Mouse (Mus musculus): Measurements from ENCODE around the gene Gnai2.
A peak's percentile ranks its signal among the peaks of the same experiment; 100 is the strongest.

Gene Gnai2

GRCm38 (mm10) chr9:107635279-107636028 is at the start of gene Gnai2:
Gene Gnai2, minus strand, starts transcription at chr9:107635367.
- DNase-seq: peak; percentile 95

GRCm38 (mm10) chr9:107682405-107682804 is 47.2 kb upstream of the Gnai2 start:
- DNase-seq: no peak

GRCm38 (mm10) chr9:107679501-107679900 is 44.3 kb upstream of the Gnai2 start, which contains the start of gene Gnat1:
Gene Gnat1, minus strand, starts transcription at chr9:107679712.
- DNase-seq: no peak

- no peak for DNase-seq
Observed at GRCm38 (mm10) chr9:107678861-107679260, 43.7 kb upstream of the Gnai2 start.

GRCm38 (mm10) chr9:107677819-107678526 is 42.8 kb upstream of the Gnai2 start:
- DNase-seq: peak; percentile 46

- no peak for DNase-seq
Observed at GRCm38 (mm10) chr9:107677091-107677784, 42.1 kb upstream of the Gnai2 start.

- no peak for DNase-seq
Observed at GRCm38 (mm10) chr9:107676302-107676701, 41.1 kb upstream of the Gnai2 start.

- peak; percentile 73 for DNase-seq
Observed at GRCm38 (mm10) chr9:107675671-107676301, 40.6 kb upstream of the Gnai2 start.

- no peak for DNase-seq
Observed at GRCm38 (mm10) chr9:107674609-107675429, 39.7 kb upstream of the Gnai2 start.

- no peak for DNase-seq
Observed at GRCm38 (mm10) chr9:107670259-107670658, 35.1 kb upstream of the Gnai2 start.

- DNase-seq: no peak
Observed at GRCm38 (mm10) chr9:107669480-107669945, 34.3 kb upstream of the Gnai2 start, which contains the start of gene Slc38a3. Gene Slc38a3, minus strand, starts transcription at chr9:107669530.

- DNase-seq: no peak
Observed at GRCm38 (mm10) chr9:107668916-107669315, 33.7 kb upstream of the Gnai2 start.

- no peak for DNase-seq
Observed at GRCm38 (mm10) chr9:107668011-107668410, 32.8 kb upstream of the Gnai2 start.

GRCm38 (mm10) chr9:107667219-107667618 is 32.1 kb upstream of the Gnai2 start:
- DNase-seq: peak; percentile 35

GRCm38 (mm10) chr9:107666751-107667205 is 31.6 kb upstream of the Gnai2 start:
- no peak for DNase-seq

- no peak for DNase-seq
Observed at GRCm38 (mm10) chr9:107665308-107665707, 30.1 kb upstream of the Gnai2 start.

GRCm38 (mm10) chr9:107663525-107663924 is 28.4 kb upstream of the Gnai2 start:
- DNase-seq: no peak

- DNase-seq: no peak
Observed at GRCm38 (mm10) chr9:107662342-107662741, 27.2 kb upstream of the Gnai2 start.

GRCm38 (mm10) chr9:107660777-107661176 is 25.6 kb upstream of the Gnai2 start:
- DNase-seq: no peak

GRCm38 (mm10) chr9:107659961-107660360 is 24.8 kb upstream of the Gnai2 start:
- no peak for DNase-seq

- peak; percentile 73 for DNase-seq
Observed at GRCm38 (mm10) chr9:107659551-107659950, 24.4 kb upstream of the Gnai2 start.

- DNase-seq: no peak
Observed at GRCm38 (mm10) chr9:107658096-107658495, 22.9 kb upstream of the Gnai2 start.

All from right cerebral cortex, postnatal 25 days (tissue).